Mouse (Mus musculus) small intestine, adult 2 months (tissue): ENCODE data around the gene Cpa5. TPM values are rescaled to one million over a fixed set of nuclear protein-coding genes. Genes with fewer than 3 reads are reported as not detected.

Source experiments
- H3K27ac ChIP-seq: fragments of 200-500 bp; 2 replicates; pipeline ENCODE4 v1.5.1; 2012; ENCODE audit warnings: low read depth, low read length, control low read depth, inconsistent platforms; ENCODE audit not compliant: insufficient read depth
- H3K27me3 ChIP-seq: fragments of 200-500 bp; 2 replicates; pipeline ENCODE4 v1.6.1; 2012; ENCODE audit warnings: mild to moderate bottlenecking, moderate library complexity, low read length, inconsistent platforms; ENCODE audit not compliant: control insufficient read depth, insufficient read depth
- H3K36me3 ChIP-seq: fragments of 200-500 bp; 2 replicates; pipeline ENCODE4 v1.6.1; 2012; ENCODE audit warnings: mild to moderate bottlenecking, low read length, control low read depth, inconsistent platforms; ENCODE audit not compliant: control insufficient read depth, insufficient read depth
- H3K4me1 ChIP-seq: fragments of 200-500 bp; 2 replicates; pipeline ENCODE4 v1.6.1; 2012; ENCODE audit warnings: low read length, inconsistent platforms, mixed read lengths; ENCODE audit not compliant: control insufficient read depth, insufficient read depth, insufficient read length
- H3K4me3 ChIP-seq: fragments of 200-500 bp; 2 replicates; pipeline ENCODE4 v1.5.1; 2012; ENCODE audit warnings: low read depth, mild to moderate bottlenecking, control low read depth, inconsistent platforms, low read length, moderate library complexity
- CTCF ChIP-seq: fragments of 200-500 bp; IDR thresholded peaks from 2 replicates; pipeline ENCODE4 v1.5.1; 2012; ENCODE audit warnings: low read depth, mild to moderate bottlenecking, control low read depth, inconsistent platforms, low read length, moderate library complexity, mixed read lengths; ENCODE audit not compliant: insufficient replicate concordance, insufficient read length; ENCODE audit errors: extremely low read depth
- POLR2A ChIP-seq: fragments of 200-500 bp; IDR thresholded peaks from 2 replicates; pipeline ENCODE4 v1.6.1; 2012; ENCODE audit warnings: low read depth, mild to moderate bottlenecking, control low read depth, inconsistent platforms, low read length, moderate library complexity
- WGBS: fragments of 180-500 bp; shearing (Covaris S2); methylation state at CpG from one replicate; pipeline ENCODE4 v1.1.7; 2018; 5-methylcytosine and 5-hydroxymethylcytosine counted together
- polyA plus RNA-seq: library from polyadenylated mRNA; depleted of rRNA; stranded (reverse); fragments of >200 nt; gene quantifications from 2 replicates; pipeline ENCODE4 v1.2.3, GENCODE M21; 2012

Gene Cpa5
- polyA plus RNA-seq, 1 experiment: not detected

DNA sequence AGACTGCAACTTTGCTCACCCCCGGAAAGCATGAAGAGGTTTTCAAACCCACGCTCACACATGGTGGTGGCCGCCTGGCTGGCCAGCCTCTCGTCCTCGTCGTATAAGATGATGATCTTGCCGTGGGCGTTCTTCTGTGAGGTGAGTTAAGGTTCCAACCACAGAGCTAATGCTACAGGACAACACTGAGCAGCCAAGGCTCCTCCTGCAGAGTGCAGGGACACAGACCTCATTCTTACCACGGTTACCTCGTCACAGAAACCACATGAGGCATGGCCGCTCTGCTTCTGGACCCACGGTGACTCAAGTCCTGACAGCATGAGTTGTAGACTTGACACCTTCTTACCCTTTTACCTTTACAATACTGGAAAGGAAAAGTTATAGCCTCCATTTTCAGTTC, 46.5 kb downstream of the Cpa5 start:
- Histone ChIP-seq H3K4me3 (no peak overlapping the region), H3K27me3 (no peaks in the 10 kb centered on the region), H3K36me3 (peaks cover 1% of the 10 kb centered on the region; the same call in 1 of the 2 replicates), H3K27ac (no peak overlapping the region), H3K4me1 (no peaks in the 10 kb centered on the region)
- WGBS: 91% methylated on average over 12 of the region's 12 CpGs
- TF ChIP-seq POLR2A (no peak), CTCF (no peak)

DNA sequence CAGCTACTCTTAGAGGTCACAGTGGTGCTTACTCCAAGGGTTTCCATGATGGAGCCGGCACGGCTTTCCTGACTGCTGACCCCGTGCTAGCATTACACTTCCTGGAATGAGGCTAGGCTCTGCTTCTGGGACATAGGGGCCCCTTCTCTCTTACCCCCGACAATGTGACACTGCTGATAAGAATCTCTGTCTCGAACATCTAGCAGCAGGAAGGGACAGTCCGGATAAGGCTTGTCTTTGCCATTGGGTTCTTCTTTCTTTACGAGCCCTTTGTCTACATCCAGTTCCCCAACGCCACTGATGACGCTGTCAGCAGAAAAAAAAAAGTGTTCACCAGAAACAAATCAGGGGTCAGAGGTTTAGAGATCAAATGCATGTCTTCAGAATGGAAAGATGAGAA, 47.8 kb downstream of the Cpa5 start:
- Histone ChIP-seq H3K4me3 (no peak overlapping the region), H3K36me3 (peaks cover 1% of the 10 kb centered on the region; the same call in 1 of the 2 replicates), H3K27ac (no peak overlapping the region), H3K4me1 (no peaks in the 10 kb centered on the region), H3K27me3 (no peaks in the 10 kb centered on the region)
- WGBS: 81% methylated on average over 9 of the region's 9 CpGs
- TF ChIP-seq POLR2A (no peak), CTCF (no peak)

DNA sequence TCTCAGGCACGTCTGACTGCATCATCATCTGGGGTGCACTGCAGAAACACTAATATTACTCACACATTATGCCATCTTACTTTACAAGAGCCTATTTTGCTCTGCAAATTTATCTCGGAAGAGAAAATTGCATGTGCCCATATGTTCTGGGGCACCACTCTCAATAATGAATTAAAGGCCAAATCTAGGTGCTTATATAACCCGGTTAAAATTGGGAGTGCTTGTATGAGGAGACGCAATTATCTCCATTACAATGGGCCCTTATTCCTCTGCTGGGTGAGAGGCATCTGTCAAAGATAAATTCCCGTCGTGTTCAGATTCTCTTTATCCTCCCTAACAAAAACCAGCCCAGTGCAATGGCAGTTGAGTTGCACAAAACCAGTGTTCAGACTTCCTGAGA, 54.0 kb downstream of the Cpa5 start:
- Histone ChIP-seq H3K4me1 (no peaks in the 10 kb centered on the region), H3K27ac (no peak overlapping the region), H3K27me3 (no peaks in the 10 kb centered on the region), H3K4me3 (no peak overlapping the region), H3K36me3 (no peaks in the 10 kb centered on the region)
- 85% methylated on average over 6 of the region's 6 CpGs for WGBS
- no peak for TF ChIP-seq POLR2A
- no peak for TF ChIP-seq CTCF

DNA sequence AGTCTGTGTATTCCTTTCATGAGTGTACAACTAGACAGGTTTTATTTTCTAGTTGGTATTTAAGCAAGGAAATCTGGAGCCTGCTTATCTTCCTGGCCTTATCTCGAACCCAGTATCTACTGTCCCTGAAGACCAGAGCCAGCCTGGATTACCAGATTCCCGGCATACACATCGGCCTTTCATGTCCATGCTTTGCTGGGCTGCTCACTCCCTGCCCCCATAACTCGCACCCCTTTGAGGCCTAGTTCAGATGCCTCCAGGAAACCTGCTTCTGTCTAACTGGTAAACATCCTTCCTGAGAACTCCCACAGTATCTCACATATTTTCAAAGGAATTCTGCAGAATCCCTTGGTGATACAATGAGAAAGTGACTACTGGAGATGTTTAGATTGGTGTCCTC, 54.5 kb downstream of the Cpa5 start:
- Histone ChIP-seq H3K36me3 (no peaks in the 10 kb centered on the region), H3K27me3 (no peaks in the 10 kb centered on the region), H3K27ac (no peak overlapping the region), H3K4me3 (no peak overlapping the region), H3K4me1 (no peaks in the 10 kb centered on the region)
- TF ChIP-seq CTCF: no peak
- no peak for TF ChIP-seq POLR2A
- WGBS: 71% methylated on average over 4 of the region's 4 CpGs

DNA sequence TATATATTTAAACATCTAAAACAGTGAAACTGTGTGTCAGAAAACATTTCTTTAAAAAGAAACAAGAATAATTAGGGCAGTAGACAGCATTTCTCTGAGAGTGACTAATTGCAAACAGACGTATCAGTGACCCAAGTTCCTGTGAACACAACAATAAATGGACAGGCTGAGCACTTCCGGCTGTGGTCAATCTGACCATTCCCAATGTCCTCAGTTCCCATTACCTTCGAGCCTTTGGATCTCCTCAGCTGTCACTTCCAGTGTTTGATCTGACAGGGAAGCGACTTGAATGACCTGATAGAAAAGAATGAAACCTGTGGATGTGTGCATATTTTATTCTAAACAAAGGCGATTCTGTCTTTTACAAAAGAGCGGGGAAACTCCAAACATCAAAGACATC, 55.2 kb downstream of the Cpa5 start:
- Histone ChIP-seq H3K4me3 (no peak overlapping the region), H3K27ac (no peak overlapping the region), H3K27me3 (no peaks in the 10 kb centered on the region), H3K4me1 (no peaks in the 10 kb centered on the region), H3K36me3 (no peaks in the 10 kb centered on the region)
- TF ChIP-seq POLR2A: no peak
- TF ChIP-seq CTCF: no peak
- WGBS: 85% methylated on average over 6 of the region's 6 CpGs

DNA sequence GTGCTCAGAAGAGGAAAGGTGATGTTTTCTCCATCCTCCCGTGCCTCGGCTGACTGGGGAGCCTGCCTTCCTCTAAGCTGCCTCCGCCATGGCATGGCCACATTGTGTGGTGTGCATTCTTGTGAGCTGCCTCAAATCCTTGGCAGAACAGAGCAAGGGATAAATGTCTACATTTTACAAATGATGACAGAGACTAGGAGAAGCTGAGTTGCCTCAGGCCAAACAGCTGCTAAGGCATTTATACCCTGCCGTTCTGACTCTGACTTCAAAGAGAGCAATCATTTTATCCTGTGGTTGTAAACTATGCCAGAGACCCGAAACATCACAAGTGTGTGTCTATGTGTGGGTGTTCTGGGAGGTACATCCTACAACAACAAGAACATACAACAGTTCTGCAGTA, 56.8 kb downstream of the Cpa5 start:
- TF ChIP-seq CTCF (no peak), POLR2A (no peak)
- Histone ChIP-seq H3K4me1 (no peaks in the 10 kb centered on the region), H3K36me3 (no peaks in the 10 kb centered on the region), H3K27me3 (no peaks in the 10 kb centered on the region), H3K4me3 (no peak overlapping the region), H3K27ac (no peak overlapping the region)
- WGBS: 82% methylated on average over 5 of the region's 5 CpGs

DNA sequence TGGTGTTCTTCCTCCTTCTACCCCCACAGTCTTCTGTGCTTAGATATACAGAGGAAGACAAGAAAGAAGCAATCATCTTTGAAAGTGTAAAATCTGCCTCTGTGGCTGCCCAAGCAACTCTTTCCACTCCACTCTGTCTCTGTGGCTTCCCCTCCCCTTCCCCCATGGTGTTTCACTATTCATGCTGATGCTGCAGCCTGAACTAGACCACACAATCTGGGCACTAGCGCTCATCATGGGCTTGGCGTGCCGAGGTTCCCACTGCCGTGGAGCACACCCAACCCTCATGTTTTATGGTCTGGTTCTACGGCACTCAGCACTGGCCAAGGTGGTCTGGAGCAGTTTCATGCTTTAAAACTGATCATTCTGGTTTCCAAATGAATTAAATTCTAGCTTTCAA, 60.9 kb downstream of the Cpa5 start:
- WGBS: 70% methylated on average over 5 of the region's 5 CpGs
- TF ChIP-seq POLR2A: no peak
- no peak for TF ChIP-seq CTCF
- H3K27me3 ChIP-seq: no peaks in the 10 kb centered on the region
- H3K4me3 ChIP-seq: no peak overlapping the region
- no peak overlapping the region for H3K27ac ChIP-seq
- peaks cover 2% of the 10 kb centered on the region; the same call in 1 of the 2 replicates for H3K4me1 ChIP-seq
- H3K36me3 ChIP-seq: no peaks in the 10 kb centered on the region
